Mouse (Mus musculus): ENCODE measurements around the gene Elmo3. TPM values are rescaled to one million over a fixed set of nuclear protein-coding genes. Genes with fewer than 3 reads are reported as not detected.
A peak's percentile ranks its signal among the peaks of the same experiment; 100 is the strongest.

Gene Elmo3
- polyA plus RNA-seq, 1 experiment: not detected

- peaks cover 20% of the 10 kb centered on the region for H3K4me1 ChIP-seq (ENCODE audit: control insufficient read depth, insufficient read depth, low read length)
- H3K27ac ChIP-seq (ENCODE audit: insufficient read depth, low read depth, low read length): no peak overlapping the region
- no peak for TF ChIP-seq CTCF (IDR thresholded peaks at IDR 0.05; ENCODE audit: insufficient read depth, low read depth, low read length)
- no peak for TF ChIP-seq POLR2A (IDR thresholded peaks at IDR 0.05; ENCODE audit: insufficient read depth, low read depth, low read length)
- WGBS: 75% methylated on average over 9 of the region's 9 CpGs
- no peak overlapping the region for H3K4me3 ChIP-seq (ENCODE audit: insufficient read depth, low read depth, low read length)
Measured at GRCm38 (mm10) chr8:105294776-105295175, 10.6 kb upstream of the Elmo3 start.

DNA sequence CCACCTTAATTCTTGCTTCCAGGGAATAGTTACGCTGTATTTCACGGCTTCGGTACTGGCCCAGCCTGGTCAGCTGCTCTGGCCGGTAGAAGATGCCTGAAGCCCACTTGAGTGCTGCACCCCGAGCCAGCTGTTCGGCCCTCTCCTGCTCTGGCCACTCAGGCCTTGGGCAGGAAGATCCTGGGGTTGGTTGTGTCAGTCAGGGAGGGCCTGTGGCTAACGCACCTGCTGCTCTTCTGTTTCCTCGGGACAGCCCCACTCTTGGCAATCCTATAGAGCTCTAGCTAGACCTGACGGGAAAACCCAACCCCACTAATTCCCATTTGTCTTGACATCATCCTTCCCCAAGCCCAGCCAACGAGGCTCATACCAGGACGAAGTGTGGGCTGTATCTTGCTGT lies 10.1 kb upstream of the Elmo3 start:
- WGBS: 75% methylated on average over 11 of the region's 11 CpGs
- peaks cover 15% of the 10 kb centered on the region for H3K4me1 ChIP-seq (ENCODE audit: control insufficient read depth, insufficient read depth, low read length)
- TF ChIP-seq CTCF (IDR thresholded peaks at IDR 0.05; ENCODE audit: insufficient read depth, low read depth, low read length) (no peak), POLR2A (IDR thresholded peaks at IDR 0.05; ENCODE audit: insufficient read depth, low read depth, low read length) (no peak)
- H3K4me3 ChIP-seq (ENCODE audit: insufficient read depth, low read depth, low read length): no peak overlapping the region
- H3K27ac ChIP-seq (ENCODE audit: insufficient read depth, low read depth, low read length): no peak overlapping the region

GRCm38 (mm10) chr8:105295895-105296573 lies 9.4 kb upstream of the Elmo3 start, which contains the start of gene Exoc3l:
Gene Exoc3l, minus strand, starts transcription at chr8:105296101.
- WGBS: 75% methylated on average over 11 of the region's 11 CpGs
- Histone ChIP-seq H3K4me3 (ENCODE audit: insufficient read depth, low read depth, low read length) (no peak within 1 kb of the TSS), H3K27ac (ENCODE audit: insufficient read depth, low read depth, low read length) (no peak within 1 kb of the TSS), H3K4me1 (ENCODE audit: control insufficient read depth, insufficient read depth, low read length) (peaks cover 9% of the 10 kb centered on the region)
- no peak for TF ChIP-seq POLR2A (IDR thresholded peaks at IDR 0.05; ENCODE audit: insufficient read depth, low read depth, low read length)
- no peak for TF ChIP-seq CTCF (IDR thresholded peaks at IDR 0.05; ENCODE audit: insufficient read depth, low read depth, low read length)

- TF ChIP-seq CTCF (IDR thresholded peaks at IDR 0.05; ENCODE audit: insufficient read depth, low read depth, low read length) (no peak), POLR2A (IDR thresholded peaks at IDR 0.05; ENCODE audit: insufficient read depth, low read depth, low read length) (peak; percentile 90)
- H3K4me1 ChIP-seq (ENCODE audit: control insufficient read depth, insufficient read depth, low read length): peaks cover 9% of the 10 kb centered on the region
- H3K4me3 ChIP-seq (ENCODE audit: insufficient read depth, low read depth, low read length): peak within 1 kb of the TSS; percentile 85
- WGBS: under 1% methylated on average over 58 of the region's 58 CpGs
- H3K27ac ChIP-seq (ENCODE audit: insufficient read depth, low read depth, low read length): 0 out of 2 replicates have a peak within 1 kb of the TSS, but pooled peaks have one; percentile 16
Measured at GRCm38 (mm10) chr8:105297511-105298192, 7.7 kb upstream of the Elmo3 start, which contains the start of gene E2f4. Gene E2f4, plus strand, starts transcription at chr8:105297663.

DNA sequence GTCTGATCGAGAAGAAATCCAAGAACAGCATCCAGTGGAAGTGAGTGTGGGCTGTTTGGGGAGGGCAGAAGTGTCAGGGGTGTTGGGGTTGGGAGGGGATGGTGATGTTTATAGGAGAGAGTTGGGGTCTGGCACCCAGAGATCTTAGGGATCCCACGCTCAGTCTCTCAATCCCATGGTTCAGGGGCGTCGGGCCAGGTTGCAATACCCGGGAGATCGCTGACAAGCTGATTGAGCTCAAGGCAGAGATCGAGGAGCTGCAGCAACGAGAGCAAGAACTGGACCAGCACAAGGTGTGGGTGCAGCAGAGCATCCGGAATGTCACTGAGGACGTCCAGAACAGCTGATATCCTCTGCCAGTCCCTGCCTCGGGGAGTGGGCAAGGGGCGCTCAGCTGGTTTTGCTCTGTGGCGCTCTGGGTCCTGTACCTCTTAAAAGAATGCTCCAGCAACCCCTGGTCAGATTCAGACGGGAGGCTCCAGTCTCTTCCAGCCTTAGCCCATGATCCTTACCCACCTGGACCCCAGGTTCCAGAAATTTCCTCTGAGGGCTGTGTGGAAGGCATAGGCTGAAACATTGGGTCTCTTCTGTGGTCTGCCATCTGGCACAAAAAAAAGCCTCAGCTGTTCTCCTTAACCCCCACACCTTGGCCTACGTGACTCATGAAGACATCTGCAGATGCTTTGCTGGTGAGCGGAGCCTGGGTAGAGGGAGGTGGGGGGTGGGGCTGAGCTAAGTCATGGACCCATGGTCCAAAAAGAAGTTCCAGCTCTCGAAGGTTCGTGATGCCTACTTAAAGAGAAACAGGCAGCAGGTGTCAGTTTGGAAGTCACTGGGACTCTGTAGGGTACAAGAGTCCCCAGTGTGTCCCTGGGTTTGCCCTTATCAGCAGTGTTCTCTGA lies 6.8 kb upstream of the Elmo3 start:
- Histone ChIP-seq H3K4me1 (ENCODE audit: control insufficient read depth, insufficient read depth, low read length) (peaks cover 11% of the 10 kb centered on the region), H3K27ac (ENCODE audit: insufficient read depth, low read depth, low read length) (no peak overlapping the region)
- WGBS: 44% methylated on average over 18 of the region's 18 CpGs

DNA sequence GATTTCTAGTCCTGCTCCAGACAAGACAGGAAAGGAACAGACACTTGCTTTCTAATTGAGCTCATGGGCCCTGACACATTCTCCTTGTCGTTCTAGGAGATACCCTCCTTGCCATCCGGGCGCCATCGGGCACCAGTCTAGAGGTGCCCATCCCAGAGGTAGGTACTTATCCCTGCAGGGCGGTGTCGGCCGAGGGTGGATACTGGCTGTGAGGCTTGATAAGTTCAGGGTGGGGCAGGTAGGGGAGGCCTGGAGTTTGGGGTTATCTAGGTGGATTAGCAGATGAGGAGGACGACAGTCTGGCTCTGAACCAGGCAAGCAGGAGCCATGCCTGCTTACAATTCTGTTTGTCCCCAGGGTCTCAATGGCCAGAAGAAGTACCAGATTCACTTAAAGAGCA lies 5.4 kb upstream of the Elmo3 start:
- Histone ChIP-seq H3K4me1 (ENCODE audit: control insufficient read depth, insufficient read depth, low read length) (peaks cover 21% of the 10 kb centered on the region), H3K27ac (ENCODE audit: insufficient read depth, low read depth, low read length) (no peak overlapping the region), H3K4me3 (ENCODE audit: insufficient read depth, low read depth, low read length) (no peak overlapping the region)
- TF ChIP-seq POLR2A (IDR thresholded peaks at IDR 0.05; ENCODE audit: insufficient read depth, low read depth, low read length) (no peak), CTCF (IDR thresholded peaks at IDR 0.05; ENCODE audit: insufficient read depth, low read depth, low read length) (no peak)
- 94% methylated on average over 8 of the region's 8 CpGs for WGBS

More for the DNA sequence above, 6.8 kb upstream of the Elmo3 start:
- TF ChIP-seq CTCF (IDR thresholded peaks at IDR 0.05; ENCODE audit: insufficient read depth, low read depth, low read length): no peak
- TF ChIP-seq POLR2A (IDR thresholded peaks at IDR 0.05; ENCODE audit: insufficient read depth, low read depth, low read length): no peak
- H3K4me3 ChIP-seq (ENCODE audit: insufficient read depth, low read depth, low read length): peak overlapping the region; percentile 85

DNA sequence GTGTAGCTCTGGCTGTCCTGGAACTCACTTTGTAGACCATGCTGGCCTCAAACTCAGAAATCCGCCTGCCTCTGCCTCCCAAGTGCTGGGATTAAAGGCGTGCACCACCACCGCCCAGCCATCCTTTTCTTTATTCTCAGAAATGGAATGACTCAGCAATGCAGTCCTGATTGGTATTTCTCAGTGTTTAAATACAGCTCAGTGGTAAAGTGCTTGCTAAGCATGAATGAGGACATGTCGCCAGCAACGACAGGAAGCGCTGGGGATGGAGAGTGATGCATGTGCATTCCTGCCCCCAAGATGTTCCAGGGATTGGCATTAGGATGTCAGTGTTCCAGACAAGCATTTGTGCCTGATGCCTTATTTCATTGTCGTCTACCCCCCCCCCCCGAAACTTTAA lies 2.0 kb upstream of the Elmo3 start:
- no peak overlapping the region for H3K4me3 ChIP-seq (ENCODE audit: insufficient read depth, low read depth, low read length)
- H3K27ac ChIP-seq (ENCODE audit: insufficient read depth, low read depth, low read length): no peak overlapping the region
- H3K4me1 ChIP-seq (ENCODE audit: control insufficient read depth, insufficient read depth, low read length): peaks cover 32% of the 10 kb centered on the region
- TF ChIP-seq CTCF (IDR thresholded peaks at IDR 0.05; ENCODE audit: insufficient read depth, low read depth, low read length): no peak
- no peak for TF ChIP-seq POLR2A (IDR thresholded peaks at IDR 0.05; ENCODE audit: insufficient read depth, low read depth, low read length)
- 63% methylated on average over 8 of the region's 8 CpGs for WGBS

- Histone ChIP-seq H3K4me3 (ENCODE audit: insufficient read depth, low read depth, low read length) (no peak overlapping the region), H3K27ac (ENCODE audit: insufficient read depth, low read depth, low read length) (no peak overlapping the region), H3K4me1 (ENCODE audit: control insufficient read depth, insufficient read depth, low read length) (peaks cover 28% of the 10 kb centered on the region)
- WGBS: 71% methylated on average over 9 of the region's 9 CpGs
- TF ChIP-seq POLR2A (IDR thresholded peaks at IDR 0.05; ENCODE audit: insufficient read depth, low read depth, low read length) (no peak), CTCF (IDR thresholded peaks at IDR 0.05; ENCODE audit: insufficient read depth, low read depth, low read length) (no peak)
Measured at GRCm38 (mm10) chr8:105303874-105304273, 1.5 kb upstream of the Elmo3 start.

All from olfactory bulb, adult 2 months (tissue).